Mouse (Mus musculus) midbrain, embryonic 16.5 days (tissue): ENCODE data around the gene Rarb. TPM values are rescaled to one million over a fixed set of nuclear protein-coding genes. Genes with fewer than 3 reads are reported as not detected.

Experiments used
- ATAC-seq: fragments of 200-750 bp; cut with Nextera tagmentation; 2 replicates; pipeline ENCODE4 v1.8.0; 2017; ENCODE audit warnings: moderate TSS enrichment
- H3K27ac ChIP-seq: fragments of 300-500 bp; sonication (generic); 2 replicates; pipeline ENCODE4 v1.5.1; 2014; ENCODE audit warnings: mild to moderate bottlenecking, low read length, mixed read lengths
- H3K27me3 ChIP-seq: fragments of 300-500 bp; sonication (generic); 2 replicates; pipeline ENCODE4 v1.6.1; 2014; ENCODE audit warnings: low read depth, low read length, mixed read lengths; ENCODE audit not compliant: control insufficient read depth, insufficient read depth
- H3K36me3 ChIP-seq: fragments of 300-500 bp; sonication (generic); 2 replicates; pipeline ENCODE4 v1.6.1; 2014; ENCODE audit warnings: mild to moderate bottlenecking, low read length, moderate library complexity, mixed read lengths; ENCODE audit not compliant: control insufficient read depth, insufficient read depth
- H3K4me1 ChIP-seq: fragments of 300-500 bp; sonication (generic); 2 replicates; pipeline ENCODE4 v1.6.1; 2014; ENCODE audit warnings: mild to moderate bottlenecking, low read length, mixed read lengths; ENCODE audit not compliant: control insufficient read depth, insufficient read depth
- H3K4me2 ChIP-seq: fragments of 300-500 bp; sonication (generic); 2 replicates; pipeline ENCODE4 v1.6.1; 2014; ENCODE audit warnings: mild to moderate bottlenecking, low read length, mixed read lengths
- H3K4me3 ChIP-seq: fragments of 300-500 bp; sonication (generic); 2 replicates; pipeline ENCODE4 v1.5.1; 2014; ENCODE audit warnings: low read depth, mild to moderate bottlenecking, low read length, moderate library complexity, mixed read lengths
- H3K9ac ChIP-seq: fragments of 300-500 bp; sonication (generic); 2 replicates; pipeline ENCODE4 v1.6.1; 2014; ENCODE audit warnings: low read depth, low read length, mixed read lengths
- H3K9me3 ChIP-seq: fragments of 300-500 bp; sonication (generic); replicated peaks from 2 replicates; pipeline ENCODE4 v1.6.1; 2014; ENCODE audit warnings: mild to moderate bottlenecking, low read length, mixed read lengths; ENCODE audit not compliant: control insufficient read depth, poor library complexity, severe bottlenecking
- WGBS: fragments of 180-500 bp; shearing (Covaris S2); extraction: QIAGEN DNeasy Blood & Tissue Kit; methylation state at CpG from one replicate; pipeline ENCODE4 v1.1.7; 2014; 5-methylcytosine and 5-hydroxymethylcytosine counted together
- polyA plus RNA-seq: library from polyadenylated mRNA; unstranded; fragments of >200 nt; fragmentation: Nextera tagmentation; extraction: Ambion mirVana; gene quantifications from 2 replicates; pipeline ENCODE4 v1.2.1, GENCODE M21; 2015

Rarb gene
- polyA plus RNA-seq, 1 experiment from 2014 or later, result 8.1 TPM

DNA sequence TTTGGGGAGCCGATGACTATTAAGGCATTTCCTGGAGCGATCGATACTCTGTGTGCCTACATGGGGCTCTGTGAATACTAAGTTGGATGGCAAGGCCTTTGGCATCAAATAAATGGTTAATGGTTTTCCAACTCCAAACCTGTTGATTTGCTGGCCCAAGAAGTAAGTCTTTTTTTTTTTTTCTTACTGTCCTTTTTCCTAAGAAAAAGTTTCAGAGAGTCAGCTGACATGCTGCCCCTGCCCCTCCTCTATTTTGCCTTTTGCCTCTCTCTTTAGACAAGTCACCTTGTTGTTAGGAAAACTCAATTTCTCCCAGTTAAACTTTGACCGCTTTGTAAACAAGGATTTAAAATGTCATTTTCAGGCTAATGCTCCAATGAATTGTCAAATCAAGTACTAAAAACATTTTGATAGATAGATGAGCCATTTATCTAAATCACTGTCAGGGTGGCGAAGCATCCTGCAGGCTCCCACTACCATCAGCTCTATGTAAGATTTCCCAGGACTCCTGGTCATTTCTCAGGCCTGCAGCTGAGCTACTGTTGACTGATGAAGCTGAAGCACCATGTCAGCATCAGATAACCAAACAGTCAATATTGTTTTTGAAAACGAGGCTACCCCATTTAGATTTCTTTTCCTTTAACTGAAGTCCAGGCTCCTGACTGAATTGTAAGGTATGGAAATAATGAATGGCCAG lies 245.3 kb downstream of the Rarb start:
- Histone ChIP-seq H3K9me3 (no peaks in the 10 kb centered on the region), H3K4me3 (0 out of 2 replicates have a peak overlapping the region, but pooled peaks have one; percentile 2)
- WGBS, result 69% methylated on average over 6 of the region's 6 CpGs

GRCm38 (mm10) chr14:16572755-16573340 lies 246.1 kb downstream of the Rarb start:
- Histone ChIP-seq H3K4me1 (peaks cover 6% of the 10 kb centered on the region; the same call in 1 of the 2 replicates), H3K36me3 (no peaks in the 10 kb centered on the region), H3K4me2 (peak overlapping the region; percentile 10; the same call in 1 of the 2 replicates), H3K27me3 (peaks cover 14% of the 10 kb centered on the region), H3K4me3 (no peak overlapping the region), H3K9me3 (no peaks in the 10 kb centered on the region), H3K27ac (no peak overlapping the region), H3K9ac (no peak overlapping the region)
- WGBS, result 22% methylated on average over 8 of the region's 8 CpGs
- ATAC-seq, result no peak

More for the DNA sequence above, 245.3 kb downstream of the Rarb start:
- H3K4me1 ChIP-seq, result peaks cover 6% of the 10 kb centered on the region; the same call in 1 of the 2 replicates
- no peak overlapping the region for H3K9ac ChIP-seq
- H3K36me3 ChIP-seq, result no peaks in the 10 kb centered on the region
- H3K27me3 ChIP-seq, result peaks cover 14% of the 10 kb centered on the region
- peak overlapping the region; percentile 100; the same call in 1 of the 2 replicates for H3K4me2 ChIP-seq
- no peak overlapping the region for H3K27ac ChIP-seq
- ATAC-seq, result no peak

- H3K27ac ChIP-seq, result no peak overlapping the region
- no peaks in the 10 kb centered on the region for H3K9me3 ChIP-seq
- no peaks in the 10 kb centered on the region for H3K36me3 ChIP-seq
- H3K4me1 ChIP-seq, result peaks cover 4% of the 10 kb centered on the region; the same call in 1 of the 2 replicates
- ATAC-seq, result no peak
- no peak overlapping the region for H3K4me2 ChIP-seq
- WGBS, result 76% methylated on average over 7 of the region's 7 CpGs
- H3K9ac ChIP-seq, result no peak overlapping the region
- peaks cover 11% of the 10 kb centered on the region; the same call in 1 of the 2 replicates for H3K27me3 ChIP-seq
- H3K4me3 ChIP-seq, result no peak overlapping the region
Measured at GRCm38 (mm10) chr14:16569506-16570001, 249.4 kb downstream of the Rarb start.

DNA sequence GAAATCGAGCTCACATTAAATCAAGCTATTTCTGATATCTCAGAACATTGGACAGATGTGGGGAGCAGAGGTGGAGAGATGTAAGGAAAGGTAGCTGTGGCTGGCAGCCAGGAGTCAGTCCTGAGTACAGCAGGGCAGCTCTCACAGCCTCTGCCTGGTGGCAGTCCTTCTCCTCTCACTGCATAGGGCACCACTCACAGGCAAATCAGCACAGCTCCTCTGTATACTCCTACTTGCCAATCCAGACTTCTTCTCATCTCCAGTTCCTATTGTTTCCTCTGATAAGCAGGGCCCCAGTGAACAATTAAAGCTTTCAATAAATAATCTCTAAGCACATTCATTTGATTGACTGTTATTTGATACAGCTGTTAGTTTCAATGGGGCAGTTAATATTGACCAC lies 252.0 kb downstream of the Rarb start:
- Histone ChIP-seq H3K4me2 (no peak overlapping the region), H3K27me3 (no peaks in the 10 kb centered on the region), H3K9me3 (no peaks in the 10 kb centered on the region), H3K36me3 (no peaks in the 10 kb centered on the region), H3K4me1 (no peaks in the 10 kb centered on the region), H3K4me3 (no peak overlapping the region), H3K27ac (no peak overlapping the region), H3K9ac (no peak overlapping the region)
- no peak for ATAC-seq
- 83% methylated on average over 1 of the region's 1 CpGs for WGBS

DNA sequence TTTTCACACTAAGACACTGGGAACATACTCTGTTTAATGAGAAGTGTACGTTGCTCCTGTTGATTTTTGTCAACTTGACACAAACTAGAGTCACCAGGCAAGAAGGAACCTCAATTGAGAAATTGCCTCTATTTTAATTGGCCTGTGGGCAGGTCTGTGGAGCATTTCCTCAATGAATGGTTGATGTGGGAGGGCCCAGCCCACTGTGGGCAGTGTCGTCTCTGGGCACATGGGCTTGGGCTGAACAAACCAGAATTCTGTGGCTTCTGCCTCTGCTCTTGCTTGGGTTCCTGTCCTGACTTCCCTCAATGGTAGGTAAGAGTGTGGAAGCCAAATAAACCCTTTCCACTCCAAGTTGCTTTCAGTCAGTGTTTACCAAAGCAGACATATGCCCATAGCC lies 255.0 kb downstream of the Rarb start:
- no peak overlapping the region for H3K4me3 ChIP-seq
- no peaks in the 10 kb centered on the region for H3K4me1 ChIP-seq
- H3K27ac ChIP-seq, result no peak overlapping the region
- no peaks in the 10 kb centered on the region for H3K27me3 ChIP-seq
- no peak overlapping the region for H3K9ac ChIP-seq
- no peak for ATAC-seq
- H3K4me2 ChIP-seq, result no peak overlapping the region
- H3K36me3 ChIP-seq, result no peaks in the 10 kb centered on the region
- H3K9me3 ChIP-seq, result no peaks in the 10 kb centered on the region
- WGBS, result 86% methylated on average over 2 of the region's 2 CpGs

DNA sequence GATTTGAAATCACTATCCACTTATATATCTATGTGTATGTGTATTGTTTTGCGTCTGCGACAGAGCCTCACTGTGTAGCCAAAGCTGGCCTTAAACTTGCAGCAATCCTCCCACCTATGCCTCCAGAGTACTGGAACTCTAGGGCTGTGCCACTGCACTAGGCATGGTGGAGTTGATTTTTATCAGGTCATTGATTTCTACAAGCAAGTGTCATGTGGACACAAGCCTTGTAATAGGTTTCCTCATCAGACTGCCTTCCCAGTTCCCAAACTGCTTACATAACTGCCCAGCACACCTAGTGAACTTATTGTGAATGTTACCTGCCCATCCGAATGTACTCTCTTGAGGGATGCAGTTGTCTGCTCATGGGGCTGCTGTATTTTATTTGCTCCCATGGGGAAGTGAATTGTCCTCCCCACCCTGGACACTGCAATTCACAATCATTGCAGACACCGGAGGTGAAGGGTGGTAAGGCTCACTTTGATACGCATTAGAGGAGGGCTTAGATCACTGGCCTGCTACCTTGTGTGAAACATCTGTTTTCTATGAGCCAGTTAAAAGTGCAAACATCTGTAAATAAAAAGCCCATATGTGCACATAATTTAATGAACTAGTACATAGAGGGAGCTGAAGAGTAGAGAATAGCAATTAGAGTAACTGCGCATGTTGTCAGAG lies 257.3 kb downstream of the Rarb start:
- Histone ChIP-seq H3K4me2 (no peak overlapping the region), H3K4me1 (no peaks in the 10 kb centered on the region), H3K27ac (no peak overlapping the region), H3K36me3 (no peaks in the 10 kb centered on the region), H3K9me3 (no peaks in the 10 kb centered on the region), H3K27me3 (no peaks in the 10 kb centered on the region), H3K9ac (no peak overlapping the region), H3K4me3 (no peak overlapping the region)
- peak; percentile 26; the same call in 1 of the 2 replicates for ATAC-seq
- 93% methylated on average over 6 of the region's 6 CpGs for WGBS

- ATAC-seq, result no peak
- H3K9me3 ChIP-seq, result no peaks in the 10 kb centered on the region
- H3K4me1 ChIP-seq, result peaks cover 5% of the 10 kb centered on the region
- no peak overlapping the region for H3K4me2 ChIP-seq
- H3K27me3 ChIP-seq, result no peaks in the 10 kb centered on the region
- H3K27ac ChIP-seq, result no peak overlapping the region
- H3K4me3 ChIP-seq, result no peak overlapping the region
- no peak overlapping the region for H3K9ac ChIP-seq
- no peaks in the 10 kb centered on the region for H3K36me3 ChIP-seq
- WGBS, result 83% methylated on average over 12 of the region's 12 CpGs
Measured at GRCm38 (mm10) chr14:16559294-16560217, 259.4 kb downstream of the Rarb start.

GRCm38 (mm10) chr14:16558033-16558432 lies 260.9 kb downstream of the Rarb start:
- no peaks in the 10 kb centered on the region for H3K36me3 ChIP-seq
- H3K9me3 ChIP-seq, result no peaks in the 10 kb centered on the region
- H3K27ac ChIP-seq, result no peak overlapping the region
- H3K27me3 ChIP-seq, result no peaks in the 10 kb centered on the region
- WGBS, result 93% methylated on average over 2 of the region's 2 CpGs
- ATAC-seq, result no peak
- no peak overlapping the region for H3K9ac ChIP-seq
- no peak overlapping the region for H3K4me3 ChIP-seq
- peaks cover 9% of the 10 kb centered on the region for H3K4me1 ChIP-seq
- H3K4me2 ChIP-seq, result no peak overlapping the region
